Mouse (Mus musculus) lung, postnatal 0 days (tissue): ENCODE results near the gene Elavl4.

Experiments used
- CTCF ChIP-seq: IDR thresholded peaks from 2 replicates; pipeline ENCODE4 v1.5.1; 2016; ENCODE audit warnings: antibody characterized with exemption, mild to moderate bottlenecking
- EP300 ChIP-seq: IDR thresholded peaks from 2 replicates; pipeline ENCODE4 v1.6.1; 2016; ENCODE audit warnings: antibody characterized with exemption, mild to moderate bottlenecking, control low read depth

DNA sequence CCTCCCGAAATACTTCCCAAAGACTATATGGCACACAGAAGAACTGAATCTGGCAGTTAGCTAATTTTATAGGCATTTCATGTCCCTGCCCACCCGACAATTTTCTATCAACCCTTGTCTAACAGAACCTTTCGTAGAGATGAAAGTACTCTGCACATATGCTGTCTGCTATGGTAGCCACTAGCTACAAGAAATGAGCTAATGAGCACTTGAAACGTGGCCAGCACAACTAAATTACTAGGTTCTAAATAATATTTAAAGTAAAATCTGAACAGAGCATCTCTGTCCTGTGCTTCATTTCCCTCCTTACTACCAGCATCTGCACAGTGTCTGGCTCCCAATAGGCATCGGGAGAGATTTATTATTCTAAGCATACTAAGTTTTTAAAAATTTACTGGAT lies 44.5 kb upstream of the Elavl4 start:
- TF ChIP-seq CTCF (no peak), EP300 (no peak)
